Mouse (Mus musculus) common myeloid progenitor, adult 5-6 weeks (primary cell): ENCODE measurements around the gene Srsf6. TPM values are rescaled to one million over a fixed set of nuclear protein-coding genes. Genes with fewer than 3 reads are reported as not detected.
"Not testable (repeated sequence)": the region's sequence is repeated elsewhere in the genome, so short reads cannot be mapped to it uniquely, and the experiment has no call there.

Experiments used
- ATAC-seq: replicated peaks from 2 replicates; pipeline ENCODE4 v1.8.0; 2016; ENCODE audit warnings: low read depth, mild to moderate bottlenecking, moderate TSS enrichment, inconsistent platforms; ENCODE audit not compliant: poor library complexity, severe bottlenecking
- total RNA-seq: library from RNA; stranded (forward); fragments of 200-1000, 187-1606 nt; gene quantifications from 2 replicates; pipeline ENCODE4 v1.2.3, GENCODE M21; 2017

The Srsf6 gene
- 264 and 289 TPM in 2 replicates for total RNA-seq

- ATAC-seq, result peak; percentile 76
Observed at GRCm38 (mm10) chr2:162931123-162931673, at the start of gene Srsf6. Srsf6 (plus strand) TSS chr2:162931528.

- ATAC-seq, result no peak
Observed at GRCm38 (mm10) chr2:162884101-162884500, 47.2 kb upstream of the Srsf6 start.

- no peak for ATAC-seq
Observed at GRCm38 (mm10) chr2:162887121-162887520, 44.2 kb upstream of the Srsf6 start.

GRCm38 (mm10) chr2:162888677-162889076 lies 42.7 kb upstream of the Srsf6 start:
- ATAC-seq, result no peak

- no peak for ATAC-seq
Observed at GRCm38 (mm10) chr2:162889191-162889590, 42.1 kb upstream of the Srsf6 start.

- ATAC-seq, result no peak
Observed at GRCm38 (mm10) chr2:162889731-162890130, 41.6 kb upstream of the Srsf6 start.

GRCm38 (mm10) chr2:162892979-162893378 lies 38.3 kb upstream of the Srsf6 start:
- ATAC-seq, result not testable (repeated sequence)

- ATAC-seq, result peak; percentile 73; the same call in 1 of the 2 replicates
Observed at GRCm38 (mm10) chr2:162899256-162899655, 32.1 kb upstream of the Srsf6 start.

GRCm38 (mm10) chr2:162899880-162900589 lies 31.3 kb upstream of the Srsf6 start:
- ATAC-seq, result no peak

- ATAC-seq, result no peak
Observed at GRCm38 (mm10) chr2:162900590-162900916, 30.8 kb upstream of the Srsf6 start.

- ATAC-seq, result no peak
Observed at GRCm38 (mm10) chr2:162905902-162906301, 25.4 kb upstream of the Srsf6 start.

GRCm38 (mm10) chr2:162908052-162908491 lies 23.3 kb upstream of the Srsf6 start:
- ATAC-seq, result no peak

GRCm38 (mm10) chr2:162914040-162914439 lies 17.3 kb upstream of the Srsf6 start:
- no peak for ATAC-seq

- peak; percentile 47; the same call in 1 of the 2 replicates for ATAC-seq
Observed at GRCm38 (mm10) chr2:162914519-162914918, 16.8 kb upstream of the Srsf6 start.

GRCm38 (mm10) chr2:162919926-162920325 lies 11.4 kb upstream of the Srsf6 start:
- ATAC-seq, result no peak

GRCm38 (mm10) chr2:162922183-162922582 lies 9.1 kb upstream of the Srsf6 start:
- peak; percentile 90 for ATAC-seq

- ATAC-seq, result no peak
Observed at GRCm38 (mm10) chr2:162922834-162923233, 8.5 kb upstream of the Srsf6 start.

GRCm38 (mm10) chr2:162924126-162924525 lies 7.2 kb upstream of the Srsf6 start:
- ATAC-seq, result no peak

- no peak for ATAC-seq
Observed at GRCm38 (mm10) chr2:162927918-162928585, 3.3 kb upstream of the Srsf6 start.

- no peak for ATAC-seq
Observed at GRCm38 (mm10) chr2:162929704-162930103, 1.6 kb upstream of the Srsf6 start.

GRCm38 (mm10) chr2:162930516-162931122 lies 709 bp upstream of the Srsf6 start:
- peak; percentile 50 for ATAC-seq
